Mouse (Mus musculus) yolk sac, embryonic 10.5 days (tissue): Measurements from ENCODE around the gene Erich2.

Experiments
- DNase-seq: peaks from one replicate; pipeline ENCODE4 v3.0.0-alpha.2; 2017; ENCODE audit warnings: low spot score

The Erich2 gene

DNA sequence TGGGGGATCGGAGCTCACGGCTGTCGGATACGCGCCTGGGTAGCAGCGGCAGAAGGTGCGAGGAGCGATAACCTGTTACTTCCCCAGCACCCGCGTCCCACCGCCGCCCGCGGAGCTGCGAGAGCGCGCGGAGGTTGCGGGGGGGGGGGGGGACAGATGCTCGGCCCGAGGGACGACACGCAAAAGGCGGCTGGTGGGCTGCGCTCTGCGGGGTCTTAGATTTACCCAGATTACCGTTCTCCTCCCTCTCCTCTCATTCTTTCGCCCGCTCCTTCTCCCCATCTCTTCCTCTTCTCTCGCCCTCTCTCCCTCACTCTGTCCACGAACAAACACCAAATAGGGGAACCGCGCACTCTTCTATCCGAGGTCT is 54.0 kb downstream of the Erich2 start:
- DNase-seq, result no peak

- DNase-seq, result no peak
Observed at GRCm38 (mm10) chr2:70562981-70563671, 54.5 kb downstream of the Erich2 start.

DNA sequence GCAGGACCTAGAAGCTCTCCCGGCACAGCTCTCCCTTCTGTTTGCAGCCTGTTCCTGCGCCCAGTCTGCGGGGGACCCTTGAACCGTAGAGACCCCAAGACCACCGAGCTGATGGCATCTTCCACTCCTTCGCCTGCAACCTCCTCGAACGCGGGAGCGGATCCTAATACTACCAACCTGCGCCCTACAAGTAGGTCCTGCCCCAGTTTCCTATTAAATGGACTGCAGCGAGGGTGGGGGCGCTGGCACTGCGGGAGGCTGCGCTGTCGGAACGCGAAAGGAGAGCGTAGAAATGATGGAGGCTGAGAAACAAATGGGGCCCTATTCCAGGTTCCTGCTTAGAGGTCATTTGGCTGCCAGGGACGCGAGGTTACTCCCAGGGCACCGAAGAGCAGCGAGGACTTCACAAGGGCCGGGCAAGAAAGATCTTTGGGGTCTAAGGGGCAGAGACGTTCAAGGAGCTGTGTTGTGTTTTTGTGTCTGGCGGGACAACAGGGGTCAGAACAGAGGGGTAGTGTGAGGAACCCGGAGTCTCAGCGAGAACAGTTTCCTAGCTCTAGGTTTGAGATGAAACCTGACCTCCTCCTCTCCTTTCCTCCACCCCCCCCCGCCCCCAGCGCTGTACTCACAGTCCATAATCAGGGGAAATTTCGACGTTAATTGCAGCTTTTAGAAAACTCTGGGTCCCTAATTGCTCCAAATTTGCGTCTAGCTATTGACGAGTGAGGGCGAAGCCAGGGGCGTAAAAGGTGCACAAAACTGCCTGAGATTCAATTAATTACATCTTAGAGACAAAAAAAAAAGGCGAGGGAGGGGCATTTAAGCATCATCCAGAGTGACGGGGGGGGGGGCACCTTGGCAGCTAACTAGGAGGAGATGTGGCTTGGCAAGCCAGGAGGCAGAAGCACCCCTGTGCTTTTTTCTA is 55.4 kb downstream of the Erich2 start:
- DNase-seq, result no peak

GRCm38 (mm10) chr2:70564646-70565315 is 56.2 kb downstream of the Erich2 start:
- no peak for DNase-seq

DNA sequence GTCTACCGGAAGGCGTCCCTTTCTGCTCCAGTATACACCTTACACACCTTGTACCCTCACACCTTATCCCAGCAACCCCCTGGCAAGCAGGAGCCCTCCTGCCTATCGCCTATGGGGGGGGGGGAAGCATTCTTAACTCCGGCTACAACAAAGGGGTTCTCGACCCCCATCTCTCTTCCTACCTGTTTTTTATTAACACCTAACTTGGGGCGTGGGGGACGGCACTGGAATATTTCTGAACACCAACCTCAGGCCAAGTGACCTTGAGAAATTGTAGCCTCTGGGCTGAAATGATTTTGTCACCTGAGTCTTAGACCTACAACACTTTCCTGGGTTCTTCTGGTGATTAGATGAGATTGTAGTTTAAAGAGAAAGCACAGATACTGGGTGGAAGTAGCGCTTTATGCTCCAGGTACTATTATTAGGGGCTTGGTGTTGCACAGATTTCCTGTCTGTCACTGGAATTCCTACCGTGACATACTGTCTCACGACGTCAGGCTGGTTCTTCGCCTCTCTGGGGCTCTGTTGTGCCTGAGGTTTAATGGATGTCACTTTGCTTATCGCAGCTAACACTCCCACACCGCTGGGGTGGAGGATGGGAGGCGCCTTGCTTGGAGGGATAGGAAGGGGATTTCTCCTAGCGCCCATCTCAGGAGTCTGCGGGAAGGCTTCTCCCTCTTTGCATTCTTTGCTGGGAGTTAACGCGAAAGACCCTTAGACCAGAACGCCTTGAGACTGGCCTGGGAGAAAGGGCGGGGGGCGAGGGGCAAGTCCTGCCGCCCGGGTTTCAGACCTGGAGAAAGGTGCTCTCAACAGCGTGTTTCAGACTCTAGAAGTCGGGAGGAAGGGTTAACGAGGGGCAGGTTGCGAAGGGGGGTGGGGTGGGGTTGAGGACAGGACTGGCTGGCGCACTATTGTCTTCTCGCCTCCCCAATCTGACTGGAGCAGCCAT is 57.3 kb downstream of the Erich2 start:
- no peak for DNase-seq

DNA sequence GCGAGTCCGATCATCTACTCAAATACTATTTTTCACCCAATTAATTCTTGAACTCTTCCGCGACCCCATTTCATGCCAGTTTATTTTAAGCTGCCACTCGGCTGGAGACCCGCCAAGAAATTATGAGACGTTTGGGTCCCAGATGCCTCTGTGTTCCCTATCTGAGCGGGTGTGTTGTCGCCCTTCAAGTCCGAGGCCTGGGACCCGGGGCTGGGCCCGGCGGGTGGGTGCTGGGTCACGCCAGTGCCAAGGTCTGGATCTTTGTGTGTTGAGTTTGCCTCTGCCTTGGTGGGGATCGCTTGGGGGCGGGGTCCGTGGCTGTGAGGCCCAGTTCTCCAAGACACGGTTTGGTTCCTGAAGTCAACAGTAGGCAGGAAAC is 58.0 kb downstream of the Erich2 start:
- no peak for DNase-seq

DNA sequence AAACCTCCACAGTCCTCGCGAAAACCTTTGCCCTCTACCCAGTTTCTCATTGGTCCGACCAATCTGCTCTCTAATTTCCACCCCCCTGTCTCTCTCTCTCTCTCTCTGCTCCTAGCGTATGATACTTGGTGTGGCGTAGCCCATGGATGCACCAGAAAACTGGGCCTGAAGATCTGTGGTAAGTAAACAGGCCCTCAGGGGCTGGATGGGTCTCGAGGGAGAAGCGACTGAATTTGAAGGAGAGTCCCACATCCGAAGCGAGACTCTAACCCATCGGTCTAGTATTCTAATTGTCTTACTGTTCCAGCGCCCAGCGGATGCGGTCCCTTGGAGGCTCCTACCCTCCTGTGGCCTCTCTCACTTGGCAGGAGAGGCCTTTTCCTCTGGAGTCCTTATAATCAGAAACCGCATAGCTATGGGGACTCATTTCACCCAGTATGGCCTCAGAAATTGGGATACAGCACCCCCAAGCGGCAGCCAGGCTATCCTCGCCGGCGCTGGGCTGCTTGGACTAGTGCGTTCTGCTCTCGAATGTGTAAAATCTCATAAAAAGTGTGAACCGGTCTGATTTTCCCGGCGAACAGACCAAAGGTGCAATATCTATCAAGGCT is 58.6 kb downstream of the Erich2 start:
- no peak for DNase-seq

- DNase-seq, result no peak
Observed at GRCm38 (mm10) chr2:70567682-70568077, 59.1 kb downstream of the Erich2 start.

DNA sequence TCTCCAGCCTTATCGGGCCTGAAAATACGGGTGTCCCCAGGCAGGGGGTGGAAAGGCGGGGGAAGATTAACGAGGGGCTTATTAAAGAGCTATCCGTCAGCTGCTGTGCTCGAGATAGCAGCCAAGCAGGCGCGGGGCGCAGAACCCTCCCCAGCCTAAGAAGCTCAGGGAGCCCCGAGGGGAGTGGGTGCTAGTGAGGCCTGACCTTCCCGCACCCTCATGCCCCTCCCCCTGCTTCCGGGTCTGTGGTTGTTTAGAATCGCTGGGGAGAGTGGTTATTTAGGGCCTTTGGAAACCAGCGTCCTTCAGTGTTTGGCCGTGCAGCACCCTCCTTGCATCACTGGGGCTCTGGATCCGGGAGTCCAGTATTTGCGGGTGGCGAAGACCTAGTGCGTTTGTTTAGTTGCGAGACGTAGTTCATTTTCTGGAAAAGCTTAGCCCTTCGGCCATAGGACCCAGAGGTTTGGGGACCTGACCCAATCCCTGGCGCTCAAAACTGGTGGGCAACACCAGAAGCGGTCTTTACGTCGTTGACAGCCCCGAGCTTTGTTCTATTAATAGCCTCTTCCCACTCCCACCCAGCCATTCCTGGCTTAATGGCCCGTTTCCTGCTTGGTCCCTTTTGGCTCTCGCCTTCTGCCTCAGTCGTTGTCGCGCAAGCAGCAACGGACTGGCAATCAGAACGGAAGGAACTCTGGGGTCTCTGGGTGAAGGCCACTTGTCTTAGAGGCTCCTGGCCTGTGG is 59.8 kb downstream of the Erich2 start:
- no peak for DNase-seq

DNA sequence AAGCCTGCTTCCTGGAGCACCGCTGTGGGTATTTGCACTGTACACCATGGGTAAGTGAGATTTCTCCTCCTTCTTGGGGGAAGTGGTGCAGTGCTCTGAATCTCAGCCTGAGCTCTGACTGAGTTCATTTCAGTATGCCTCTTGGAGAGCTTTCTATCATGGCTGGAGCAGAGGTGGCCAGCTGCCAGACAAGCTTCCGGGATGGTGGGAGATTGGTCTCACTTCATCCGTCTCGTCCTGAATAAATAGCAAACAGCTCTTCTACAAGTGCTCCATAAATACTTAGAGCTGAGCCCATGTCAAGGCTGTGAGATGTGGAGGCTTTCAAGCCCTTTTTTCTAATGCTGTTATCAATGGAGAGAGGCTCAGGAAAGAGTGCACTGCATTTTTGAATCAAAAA is 63.1 kb downstream of the Erich2 start:
- DNase-seq, result no peak

DNA sequence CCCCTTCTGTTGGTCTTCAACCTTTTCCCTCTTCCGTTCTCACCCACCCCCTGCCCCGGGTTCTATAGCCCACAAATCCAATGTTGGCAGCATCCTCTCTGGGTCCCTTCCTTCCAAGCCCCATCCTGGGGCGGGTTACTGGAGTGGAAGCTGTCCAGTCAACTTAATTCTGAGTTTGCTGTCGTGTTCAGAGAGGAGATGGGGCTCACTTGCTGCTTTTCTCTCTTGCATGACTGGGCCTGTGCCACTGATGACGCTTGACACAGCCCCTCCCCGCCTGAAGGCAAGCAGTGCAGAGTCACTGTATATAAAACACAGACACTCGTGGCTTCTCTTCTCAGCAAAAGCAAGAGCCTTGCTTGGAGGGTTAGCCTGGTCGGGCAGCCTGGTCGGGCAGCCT is 63.6 kb downstream of the Erich2 start:
- DNase-seq, result no peak

DNA sequence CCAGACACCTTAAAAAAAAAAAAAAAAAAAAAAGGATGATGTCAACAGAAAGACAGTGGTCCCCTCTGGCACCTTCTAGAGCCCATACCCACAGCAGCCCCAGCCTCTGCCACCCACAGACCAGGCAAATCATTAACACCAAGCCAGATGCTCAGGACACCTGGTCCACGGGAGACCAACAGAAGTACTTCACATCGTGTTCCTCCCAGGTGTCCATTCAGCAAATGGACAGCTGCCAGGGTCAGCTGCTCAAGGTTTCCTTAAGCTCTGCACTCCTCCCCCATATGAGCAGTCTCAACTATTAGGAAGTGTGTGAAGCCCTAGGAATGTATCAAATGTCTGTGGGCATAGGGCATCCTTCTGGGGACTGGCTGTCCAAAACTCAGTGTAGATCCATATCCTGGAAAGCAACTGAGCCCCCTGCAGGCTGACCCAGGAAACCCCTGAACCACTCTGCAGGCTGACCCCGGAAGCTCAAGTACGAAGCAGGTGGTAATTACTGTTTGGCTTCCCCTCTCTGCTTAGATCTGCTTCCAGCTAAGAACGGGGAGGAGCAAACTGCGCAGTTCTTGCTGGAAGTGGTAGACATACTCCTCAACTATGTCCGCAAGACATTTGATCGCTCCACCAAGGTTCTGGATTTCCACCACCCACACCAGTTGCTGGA is 65.1 kb downstream of the Erich2 start:
- no peak for DNase-seq

- no peak for DNase-seq
Observed at GRCm38 (mm10) chr2:70588200-70588599, 79.6 kb downstream of the Erich2 start.
